Mouse (Mus musculus): Measurements from ENCODE around the gene Esrrg.

The Esrrg gene

GRCm38 (mm10) chr1:187608261-187608921 lies at the start of gene Esrrg:
Gene Esrrg (plus strand): TSS chr1:187608791.
- DNase-seq (ENCODE audit: low read depth, low spot score), result no peak

DNA sequence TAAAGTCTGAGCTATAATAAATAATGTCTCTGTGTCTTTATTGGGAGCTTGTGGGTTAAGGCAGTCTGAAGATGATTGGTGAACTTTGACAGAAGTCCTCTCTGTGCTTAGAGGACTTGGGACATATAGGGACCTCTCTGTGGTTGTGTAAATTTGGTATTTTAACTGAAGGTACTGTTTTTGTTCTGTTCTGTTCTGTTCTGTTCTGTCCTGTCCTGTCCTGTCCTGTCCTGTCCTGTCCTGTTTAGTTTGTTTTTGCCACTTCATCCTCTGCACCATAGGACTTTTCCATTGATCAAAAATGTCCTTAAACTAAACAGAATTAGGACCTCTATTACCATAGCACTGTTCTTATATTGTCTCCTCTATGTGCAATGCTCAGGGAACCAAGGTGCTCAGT lies 24.6 kb upstream of the Esrrg start:
- no peak for DNase-seq (ENCODE audit: low read depth, low spot score)

- no peak for DNase-seq (ENCODE audit: low read depth, low spot score)
Observed at GRCm38 (mm10) chr1:187586541-187587075, 22.0 kb upstream of the Esrrg start.

DNA sequence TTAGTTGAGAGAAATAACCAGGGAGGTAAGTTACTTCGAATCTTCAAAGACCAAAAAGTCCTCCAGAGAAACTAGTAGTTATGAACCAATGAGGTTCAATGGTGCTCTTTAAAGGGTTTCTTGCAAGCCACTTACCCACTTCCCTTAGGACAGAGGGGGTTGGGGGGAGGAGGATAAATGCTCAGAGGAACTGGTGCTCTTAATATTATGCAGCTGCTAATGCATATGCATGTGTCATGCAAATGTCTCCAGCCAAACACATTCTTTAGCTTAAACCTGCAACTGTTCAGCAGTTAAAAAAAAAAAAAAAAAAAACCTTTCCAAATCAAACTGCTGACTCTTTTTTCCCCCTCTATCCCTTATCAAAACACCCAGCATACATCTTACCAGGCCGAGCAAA lies 5.6 kb upstream of the Esrrg start:
- DNase-seq (ENCODE audit: low read depth, low spot score), result no peak

GRCm38 (mm10) chr1:187604063-187604484 lies 4.5 kb upstream of the Esrrg start:
- DNase-seq (ENCODE audit: low read depth, low spot score), result no peak

DNA sequence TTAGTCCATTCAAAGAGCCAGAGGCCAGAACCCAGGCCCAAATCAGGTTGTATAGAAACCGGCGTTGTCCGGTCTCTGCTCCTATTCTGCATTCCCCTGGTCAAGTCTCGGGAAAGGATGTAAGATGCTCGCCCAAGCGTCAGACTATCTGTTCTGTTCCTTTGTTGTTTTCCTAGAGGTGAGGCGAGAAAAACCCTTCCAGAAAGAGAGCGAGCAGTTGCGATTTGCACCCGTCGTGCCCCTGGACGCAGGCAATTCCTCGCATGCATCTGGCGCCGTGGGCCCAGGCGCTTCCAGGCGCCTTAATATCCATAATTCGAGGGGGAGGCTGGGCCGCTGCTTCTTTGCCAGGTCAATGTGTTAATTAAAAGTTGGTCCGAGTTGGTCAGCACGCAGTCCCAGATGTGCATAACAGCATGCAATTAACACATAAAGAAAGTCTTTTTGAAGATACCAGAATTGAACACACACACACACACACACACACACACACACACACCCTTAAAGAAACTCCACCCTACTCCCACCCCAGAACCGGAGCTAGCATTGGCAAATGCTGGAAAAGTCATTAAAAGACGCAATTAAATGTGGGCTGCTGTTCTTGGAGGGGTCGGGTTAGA lies 3.8 kb upstream of the Esrrg start:
- DNase-seq (ENCODE audit: low read depth, low spot score), result no peak

DNA sequence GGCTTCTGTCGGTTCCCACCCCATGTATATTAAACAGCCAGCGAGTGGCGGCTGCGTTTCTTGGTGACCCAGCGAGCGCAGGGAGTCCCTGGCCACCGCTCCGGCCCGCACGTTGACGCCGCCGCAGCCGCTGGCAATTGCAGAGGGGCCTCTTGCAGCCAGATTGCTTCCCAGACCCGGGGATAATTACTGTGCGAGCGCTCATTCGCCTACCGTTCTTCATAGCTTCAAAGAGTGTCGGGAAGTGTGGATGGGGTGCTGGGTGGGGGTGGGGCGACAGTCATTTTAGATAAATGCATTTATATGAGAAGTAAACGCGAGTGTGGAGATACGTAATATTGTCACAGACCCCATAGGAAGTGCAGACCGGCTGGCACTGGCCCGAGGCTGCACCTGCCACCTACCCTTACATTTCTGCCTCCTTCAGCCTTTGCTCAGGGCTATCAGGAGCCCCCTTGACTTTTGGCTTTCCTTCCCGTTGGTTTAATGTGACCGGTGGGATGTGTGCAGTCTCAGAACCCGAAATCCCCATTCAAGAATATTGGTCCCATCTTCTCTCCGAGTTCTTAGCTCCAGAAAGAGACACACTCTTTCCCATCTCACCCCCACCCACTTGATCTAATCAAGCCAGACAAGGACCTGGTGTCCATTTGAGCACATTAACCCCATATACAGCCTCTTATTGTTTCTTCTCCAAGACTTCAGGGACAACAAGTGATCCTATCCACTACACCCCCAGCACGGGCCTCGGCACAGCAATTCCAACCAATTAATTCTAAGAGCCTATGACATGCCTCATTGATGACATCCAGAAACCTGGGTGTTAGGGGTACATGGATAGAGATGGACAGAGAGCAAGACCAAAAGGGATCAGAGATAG lies 3.0 kb upstream of the Esrrg start:
- DNase-seq (ENCODE audit: low read depth, low spot score), result no peak

DNA sequence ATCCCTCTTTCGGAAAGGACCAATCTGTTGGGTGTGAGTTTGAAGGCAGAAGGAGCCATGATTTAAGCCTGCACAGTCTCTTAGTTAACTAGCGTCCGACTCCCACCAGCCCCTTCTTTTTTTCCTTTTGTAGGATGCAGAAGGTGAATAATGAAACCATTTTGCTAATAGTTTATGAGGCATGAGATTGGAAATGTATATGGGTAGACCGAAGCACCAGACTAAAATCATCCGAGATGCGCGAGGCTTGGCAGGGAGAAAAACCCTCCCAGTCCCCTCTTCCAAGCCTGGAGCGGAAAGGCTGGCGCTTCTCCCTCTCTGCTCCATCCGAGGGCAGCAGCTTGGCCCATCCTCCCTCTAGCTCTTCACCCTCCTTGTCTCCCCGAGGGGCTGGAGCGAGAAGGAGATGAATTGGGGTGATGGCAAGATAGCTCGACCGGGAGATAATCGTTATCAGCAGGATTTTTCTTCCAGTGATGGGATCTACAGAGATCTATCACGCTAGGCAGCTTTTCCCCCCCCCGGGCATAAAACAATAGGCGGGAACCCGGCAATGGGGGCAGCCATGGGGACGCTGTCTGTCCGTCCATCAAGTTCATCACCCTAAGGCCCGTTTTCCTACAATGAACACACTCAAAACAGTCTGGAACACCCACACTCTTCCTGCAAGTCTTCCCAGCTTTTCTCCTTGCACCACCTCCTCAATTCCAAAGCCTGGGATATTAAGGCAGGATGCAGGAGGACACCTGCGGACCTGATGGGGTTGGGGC lies 2.1 kb upstream of the Esrrg start:
- no peak for DNase-seq (ENCODE audit: low read depth, low spot score)

- no peak for DNase-seq (ENCODE audit: low read depth, low spot score)
Observed at GRCm38 (mm10) chr1:187607065-187608047, 1.2 kb upstream of the Esrrg start.

- no peak for DNase-seq (ENCODE audit: low read depth, low spot score)
Observed at GRCm38 (mm10) chr1:187609021-187609852, 646 bp downstream of the Esrrg start.

- DNase-seq (ENCODE audit: low read depth, low spot score), result no peak
Observed at GRCm38 (mm10) chr1:187609853-187610230, 1.3 kb downstream of the Esrrg start.

- DNase-seq (ENCODE audit: low read depth, low spot score), result no peak
Observed at GRCm38 (mm10) chr1:187610336-187610948, 1.9 kb downstream of the Esrrg start.

DNA sequence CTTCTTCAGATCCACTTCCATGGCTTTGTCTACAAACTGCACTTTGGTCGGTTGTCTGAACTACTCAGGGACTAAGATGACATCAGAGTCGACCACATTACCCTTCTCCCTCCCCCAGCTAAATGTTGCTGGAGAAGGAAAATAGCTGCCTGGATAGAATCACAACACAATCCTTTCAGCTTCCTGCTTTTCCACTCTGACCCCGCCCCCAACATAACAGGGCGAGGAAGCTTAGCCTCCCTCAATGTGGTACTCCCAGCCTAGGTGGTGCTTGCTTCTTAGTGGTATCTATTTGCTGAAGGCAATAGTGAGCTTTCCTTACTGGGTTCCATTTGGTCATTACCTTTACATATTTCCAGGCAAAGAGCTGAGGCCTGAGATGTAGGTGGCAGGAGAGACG lies 3.3 kb downstream of the Esrrg start:
- DNase-seq (ENCODE audit: low read depth, low spot score), result no peak

- DNase-seq (ENCODE audit: low read depth, low spot score), result no peak
Observed at GRCm38 (mm10) chr1:187613277-187613676, 4.7 kb downstream of the Esrrg start.

DNA sequence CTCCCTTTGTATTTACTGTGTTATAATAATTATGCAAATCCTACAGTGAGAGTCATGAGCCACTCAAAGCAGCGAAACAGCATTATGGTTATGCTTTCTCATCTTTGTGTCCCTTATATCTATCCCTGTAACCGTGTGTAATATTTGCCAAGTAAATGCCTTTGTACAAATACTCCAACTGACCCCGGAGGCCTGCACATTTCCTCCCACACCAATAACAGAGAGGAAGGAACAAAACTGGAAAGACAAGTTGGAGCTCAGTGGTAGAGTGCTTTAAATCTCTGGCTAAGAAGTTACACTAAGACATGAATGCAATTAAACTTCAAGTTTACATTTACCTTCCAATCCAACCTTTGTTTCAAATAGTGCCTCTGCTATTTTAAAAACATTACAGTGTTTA lies 15.4 kb downstream of the Esrrg start:
- no peak for DNase-seq (ENCODE audit: low read depth, low spot score)

- no peak for DNase-seq (ENCODE audit: low read depth, low spot score)
Observed at GRCm38 (mm10) chr1:187630361-187630760, 21.8 kb downstream of the Esrrg start.

DNA sequence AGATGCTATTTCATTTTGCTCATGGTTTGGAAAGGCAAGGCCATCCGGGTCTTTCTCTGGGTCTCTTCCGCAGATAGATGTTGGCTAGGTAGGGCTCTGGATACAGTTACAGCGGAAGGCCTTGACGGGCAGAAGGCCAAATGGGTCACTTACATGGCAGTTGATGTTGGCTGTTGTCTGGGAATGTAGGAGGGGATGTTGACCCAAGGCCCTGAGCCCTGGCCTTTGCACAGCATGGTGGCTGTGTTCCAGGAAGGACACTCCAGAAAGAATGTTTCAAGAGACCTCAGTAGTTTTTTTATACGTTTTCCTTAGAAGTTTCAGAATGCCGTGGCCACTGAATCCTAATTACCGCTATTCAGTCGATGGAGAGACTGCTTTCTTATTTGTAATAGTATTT lies 22.9 kb downstream of the Esrrg start:
- no peak for DNase-seq (ENCODE audit: low read depth, low spot score)

GRCm38 (mm10) chr1:187645258-187645657 lies 36.7 kb downstream of the Esrrg start:
- no peak for DNase-seq (ENCODE audit: low read depth, low spot score)

DNA sequence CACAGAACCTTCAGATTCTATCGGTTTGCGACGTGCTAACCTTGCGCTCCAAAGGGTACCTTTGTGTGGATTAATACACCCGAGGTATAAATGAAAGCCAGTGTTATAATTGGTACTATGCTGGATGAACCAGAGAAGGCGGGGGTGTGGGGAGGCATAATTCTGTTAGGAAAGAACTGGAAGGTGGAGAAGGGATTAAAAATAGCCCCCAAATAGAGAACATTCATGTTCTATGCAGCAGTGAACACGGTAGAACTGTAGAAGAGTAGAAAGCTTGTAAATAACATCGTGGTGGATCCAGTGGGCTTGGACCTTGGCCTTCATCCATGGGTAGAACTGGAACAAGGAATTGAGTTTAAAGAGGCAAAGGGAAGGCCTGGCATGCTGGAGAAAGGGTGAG lies 40.0 kb downstream of the Esrrg start:
- no peak for DNase-seq (ENCODE audit: low read depth, low spot score)

Measured in c-Kit-negative CD71-positive TER-119-positive erythroid progenitor cells, embryonic 14.5 days (primary cell).